Mouse (Mus musculus) monocyte, adult 5-6 weeks (primary cell): ENCODE measurements around the gene Hint3. TPM values are rescaled to one million over a fixed set of nuclear protein-coding genes. Genes with fewer than 3 reads are reported as not detected.
A peak's percentile ranks its signal among the peaks of the same experiment; 100 is the strongest.
"Not testable (repeated sequence)": the region's sequence is repeated elsewhere in the genome, so short reads cannot be mapped to it uniquely, and the experiment has no call there.

Source experiments
- ATAC-seq: fragments of 153-309, 156-312 bp; replicated peaks from 2 replicates; pipeline ENCODE4 v1.8.0; 2017; ENCODE audit warnings: mild to moderate bottlenecking; ENCODE audit not compliant: low TSS enrichment, insufficient number of reproducible peaks, severe bottlenecking, poor library complexity, low FRiP score
- total RNA-seq: library from RNA; stranded (forward); fragments of 200-1000, 200-491, 200-594 nt; gene quantifications from 3 replicates; pipeline ENCODE4 v1.2.3, GENCODE M21; 2017

Gene Hint3
- 18.7 to 22.6 TPM (median 19.9 TPM) in 3 replicates for total RNA-seq

DNA sequence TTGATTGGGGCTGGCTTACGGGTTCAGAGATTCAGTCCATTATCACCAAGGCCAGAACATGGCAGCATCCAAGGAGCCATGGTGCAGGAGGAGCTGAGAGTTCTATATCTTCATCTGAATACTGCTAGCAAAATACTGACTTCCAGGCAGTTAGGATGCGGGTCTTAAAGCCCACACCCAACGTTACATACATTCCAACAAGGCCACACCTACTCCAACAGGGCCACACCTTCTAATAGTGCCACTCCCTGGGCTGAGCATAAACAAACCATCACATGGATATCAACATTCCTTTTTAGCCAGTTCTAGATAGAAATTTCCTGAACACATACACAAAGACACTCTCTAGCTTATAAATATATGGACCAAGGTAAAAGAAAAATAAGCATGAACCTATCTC is at the start of gene Hint3:
Gene Hint3 (minus strand): TSS at position 120 of the 400 bp plus-strand sequence.
- no peak for ATAC-seq

DNA sequence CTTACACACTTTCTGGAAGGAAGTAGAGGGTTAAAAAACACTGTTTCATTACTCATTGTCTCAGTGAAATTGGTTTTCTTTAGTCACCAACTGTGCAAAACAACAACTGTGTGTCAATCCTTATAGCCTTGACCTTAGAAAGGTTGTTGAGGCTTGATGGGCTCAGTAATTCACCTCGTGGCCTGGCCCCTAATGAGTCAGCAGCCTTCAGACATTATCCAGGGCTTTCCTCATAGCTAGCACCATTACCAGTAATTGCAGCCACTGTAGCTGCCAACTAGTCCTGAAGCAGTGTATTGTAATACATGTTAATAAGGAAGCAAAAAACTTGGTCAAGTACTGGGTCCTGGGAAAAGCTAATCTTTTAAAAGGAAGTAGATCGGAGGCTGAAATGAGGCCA is 48.6 kb upstream of the Hint3 start:
- no peak for ATAC-seq

DNA sequence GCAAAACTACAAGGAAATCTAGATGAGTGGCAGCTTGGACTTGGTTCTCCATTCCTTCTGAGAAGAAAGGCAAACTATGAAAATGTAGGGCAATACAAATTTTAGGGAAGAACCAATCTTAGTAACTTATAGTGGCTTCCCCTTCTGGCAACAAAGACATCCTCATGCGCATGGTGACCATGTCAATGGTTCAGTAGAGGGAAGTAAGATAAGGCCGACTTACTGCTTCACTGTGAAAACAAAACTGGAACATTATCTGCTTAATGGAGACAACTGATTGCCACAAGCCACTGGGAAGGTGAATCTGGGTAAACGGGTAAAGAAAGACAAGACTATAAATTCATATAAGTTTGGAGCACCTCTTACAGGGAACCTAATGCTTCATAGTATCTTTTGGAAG is 45.4 kb upstream of the Hint3 start:
- no peak for ATAC-seq

GRCm38 (mm10) chr10:30666580-30666979 is 37.1 kb upstream of the Hint3 start:
- no peak for ATAC-seq

DNA sequence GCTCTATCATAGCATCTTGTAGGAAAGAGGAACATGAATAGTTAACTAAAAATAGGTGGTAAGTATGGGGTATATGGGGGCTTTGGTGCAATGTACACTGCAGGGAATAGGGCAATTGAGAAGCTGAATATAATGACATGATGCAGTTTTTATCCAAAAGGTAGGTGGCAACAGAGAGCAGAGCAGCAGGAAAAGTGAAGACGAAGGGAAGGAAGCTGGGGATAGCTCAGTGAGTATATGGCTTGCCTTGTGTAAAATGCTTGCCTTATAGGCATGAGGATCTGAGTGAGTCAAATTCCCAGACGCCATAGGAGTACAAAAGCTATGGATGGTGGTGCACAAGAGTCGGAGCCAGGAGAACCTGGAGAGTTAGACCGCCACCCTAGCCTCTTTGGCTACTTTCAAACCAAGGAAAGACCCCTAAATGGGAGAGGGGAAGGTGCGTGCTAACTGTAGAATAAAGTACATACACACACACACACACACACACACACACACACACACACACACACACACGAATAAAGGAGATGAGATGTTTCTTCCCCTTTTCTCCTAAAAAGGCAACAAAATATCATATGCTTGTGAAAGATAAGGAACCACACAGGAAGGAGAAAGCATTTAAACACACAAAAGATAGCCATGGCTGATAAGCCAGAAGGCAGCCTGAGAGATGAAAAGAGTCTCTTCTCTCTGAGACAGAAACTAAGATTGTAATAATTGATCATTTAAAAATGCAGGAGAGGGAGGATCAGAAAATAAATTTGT is 31.3 kb upstream of the Hint3 start:
- ATAC-seq, result no peak

DNA sequence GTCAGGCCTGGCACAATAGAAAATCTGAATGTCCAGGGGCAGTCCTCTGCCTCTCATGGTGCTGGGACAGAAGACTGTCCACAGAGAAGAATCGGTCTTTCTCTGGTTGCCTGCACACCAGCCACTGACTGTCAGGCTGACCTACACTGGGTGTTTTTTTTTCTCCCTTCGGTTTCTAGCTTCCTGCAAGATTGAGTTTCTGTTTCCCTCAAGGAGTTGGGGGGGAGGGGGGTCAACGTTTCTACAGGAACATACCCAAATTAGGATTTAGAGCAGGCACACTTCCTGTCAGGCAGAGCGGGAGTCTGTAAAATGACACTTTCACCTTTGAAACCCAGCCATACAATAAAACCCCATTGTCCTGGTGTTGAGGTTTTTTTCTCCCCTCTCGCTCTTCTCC is 26.2 kb upstream of the Hint3 start:
- ATAC-seq, result peak; percentile 45

DNA sequence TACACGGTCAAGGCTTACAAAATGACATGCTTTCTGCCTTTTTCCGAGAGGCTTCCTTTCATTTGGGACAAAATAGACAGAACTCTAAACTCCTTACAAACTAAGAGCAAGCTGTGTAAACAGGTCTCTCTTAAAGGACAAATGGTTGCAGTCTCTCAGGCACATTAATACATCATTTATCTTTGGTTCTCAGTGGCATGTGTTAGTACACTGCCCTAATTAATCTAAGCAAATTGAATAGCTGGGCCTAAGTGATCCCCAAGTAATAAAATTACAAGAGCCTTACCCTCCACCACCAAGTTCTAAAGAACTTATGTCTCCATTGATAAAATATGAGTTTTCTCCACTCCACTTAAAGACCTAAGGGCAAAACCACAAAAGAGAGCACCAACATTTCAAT is 18.2 kb upstream of the Hint3 start:
- ATAC-seq, result no peak

DNA sequence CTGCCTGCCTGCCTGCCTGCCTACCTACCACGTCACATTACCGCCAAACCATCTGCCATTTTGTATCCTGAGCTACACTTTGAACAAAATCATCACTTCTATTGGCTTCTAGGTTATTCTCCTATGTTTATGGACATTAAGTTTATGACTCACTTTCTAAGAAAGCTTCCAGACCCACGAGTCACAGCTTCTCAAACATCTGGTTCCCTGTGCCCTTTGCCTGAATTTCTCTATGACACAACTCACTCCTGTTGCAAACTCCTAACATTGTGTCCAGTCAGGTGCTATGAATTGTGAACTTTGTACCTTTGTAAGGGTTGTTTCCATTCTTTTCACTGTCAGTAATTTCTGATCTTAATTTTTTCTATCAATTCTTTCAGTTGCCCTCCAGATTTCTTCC is 8.8 kb upstream of the Hint3 start:
- ATAC-seq, result no peak

DNA sequence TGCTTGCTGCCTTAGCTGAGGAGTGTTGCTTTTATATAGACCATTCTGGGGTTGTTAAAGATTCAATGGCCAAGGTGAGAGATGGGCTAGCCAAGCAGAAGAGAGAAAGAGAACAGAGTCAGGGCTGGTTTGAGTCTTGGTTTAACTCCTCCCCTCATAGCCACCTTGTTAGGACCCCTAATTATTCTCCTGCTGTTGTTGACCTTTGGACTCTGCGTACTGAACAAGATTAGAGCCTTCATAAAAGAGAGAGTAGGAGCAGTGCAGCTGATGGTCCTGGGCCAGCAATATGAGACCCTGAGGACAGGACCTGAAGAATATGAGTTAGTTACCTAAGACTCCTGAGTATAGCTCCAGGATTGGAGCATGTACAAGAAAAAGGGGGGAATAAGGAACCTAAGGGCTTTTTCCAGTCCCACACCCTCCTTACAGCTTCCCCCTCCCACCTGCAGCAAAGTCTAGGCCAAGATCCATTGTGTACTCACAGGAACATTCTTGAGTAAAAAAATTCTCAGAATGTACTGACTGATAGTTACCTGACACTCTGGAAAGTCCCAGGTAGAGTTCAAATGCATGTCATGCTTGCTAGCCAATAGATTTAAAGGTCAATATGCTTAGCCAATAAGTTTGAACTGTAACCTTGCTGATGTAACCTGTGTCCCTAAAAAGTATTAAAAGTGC is 7.2 kb upstream of the Hint3 start:
- not testable (repeated sequence) for ATAC-seq

- ATAC-seq, result no peak
Measured at GRCm38 (mm10) chr10:30632718-30633117, 3.3 kb upstream of the Hint3 start.

DNA sequence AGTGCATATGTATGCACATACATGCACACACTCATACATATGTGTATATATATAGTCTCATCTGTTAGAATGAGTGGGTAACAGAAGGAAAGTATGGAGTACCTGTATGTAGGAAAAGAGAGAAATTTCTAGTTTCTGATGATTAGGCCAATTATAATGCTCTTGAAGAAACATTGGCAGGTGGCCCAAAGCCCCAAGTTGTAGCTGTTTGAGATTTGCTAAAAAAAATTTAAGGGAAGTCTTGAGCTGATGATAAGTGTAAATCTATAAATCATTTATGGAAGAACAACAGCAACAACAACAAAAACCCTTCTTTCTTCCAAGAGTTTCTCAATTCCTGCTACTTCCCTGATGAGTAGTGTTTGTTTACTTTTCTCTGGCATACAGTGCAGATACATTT is 545 bp upstream of the Hint3 start:
- no peak for ATAC-seq

DNA sequence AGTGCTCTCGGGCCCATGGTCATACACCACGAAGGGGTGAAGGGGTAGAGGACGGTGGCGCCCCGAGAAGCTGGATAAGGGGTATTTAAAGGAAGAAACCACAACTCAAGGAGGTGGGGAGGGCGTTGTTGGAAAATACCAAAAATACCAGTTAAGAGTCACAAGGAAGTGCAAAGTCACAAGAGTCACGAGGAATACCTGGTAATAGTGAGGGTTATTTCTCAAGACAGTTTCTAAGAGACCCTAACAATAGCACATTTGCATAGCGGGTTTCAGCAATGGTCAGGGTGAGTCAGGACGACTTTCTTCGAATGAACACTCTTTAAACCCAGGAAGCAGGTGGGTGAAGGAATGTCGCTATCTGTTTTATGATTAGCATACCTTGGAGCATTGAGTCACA is 988 bp downstream of the Hint3 start:
- ATAC-seq, result not testable (repeated sequence)

DNA sequence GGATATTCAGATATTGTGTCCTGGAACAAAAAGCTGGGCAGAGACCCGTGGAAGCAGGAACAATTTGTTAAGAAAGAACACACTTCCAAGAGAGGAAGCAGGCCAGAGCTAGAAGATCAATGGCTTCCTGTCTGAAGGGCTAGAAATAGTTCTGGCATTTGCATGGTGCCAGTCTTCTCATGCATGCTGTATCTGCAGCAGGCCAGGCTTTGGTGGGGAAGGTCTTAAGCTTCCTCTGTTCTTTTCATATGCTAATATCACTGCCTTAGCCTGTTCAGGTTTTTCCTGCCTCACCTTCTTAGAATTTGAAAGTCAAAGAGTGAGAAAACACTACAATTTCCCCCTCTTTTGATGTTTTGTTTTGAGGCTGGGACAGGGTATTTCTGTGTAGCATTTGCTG is 1.9 kb downstream of the Hint3 start:
- no peak for ATAC-seq

DNA sequence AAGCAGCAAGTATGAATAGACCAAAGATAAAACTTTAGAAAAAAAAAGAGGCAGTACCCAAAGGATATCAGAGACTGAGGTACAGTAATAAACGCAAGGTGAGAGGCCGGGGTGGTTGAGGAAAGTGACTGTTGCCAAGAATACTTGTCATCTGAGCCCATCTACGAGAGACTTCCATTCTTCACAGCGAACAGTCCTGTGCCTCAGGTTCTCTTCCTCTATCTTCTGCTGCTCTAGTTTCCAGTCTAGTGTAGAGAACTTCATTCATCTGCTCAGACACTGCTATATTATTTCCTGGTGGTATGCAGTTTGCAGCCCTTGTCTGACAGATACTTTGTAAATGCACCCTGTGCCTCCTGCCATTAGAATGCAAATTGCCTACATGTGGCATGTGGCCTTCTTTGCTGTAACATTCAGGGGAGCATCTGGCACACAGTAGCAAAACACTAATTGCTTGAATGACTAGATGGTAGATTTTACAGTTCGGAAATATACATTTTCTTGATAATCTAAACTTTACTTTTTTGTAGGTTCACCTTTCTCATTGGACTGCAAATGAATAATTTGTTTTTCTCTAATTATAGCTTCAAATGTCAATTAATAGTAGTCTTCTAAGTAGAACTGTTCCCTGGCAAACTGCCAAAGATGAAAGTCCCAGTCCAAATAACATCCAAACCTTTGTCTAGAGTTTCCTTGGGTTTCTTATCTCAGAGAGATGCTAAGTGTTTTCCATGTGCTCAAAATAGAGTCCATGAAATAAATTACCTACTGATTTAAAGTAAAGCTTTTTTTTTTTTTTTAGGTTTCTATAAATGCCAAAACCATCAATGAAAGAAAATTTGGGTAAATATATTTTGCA is 5.0 kb downstream of the Hint3 start:
- no peak for ATAC-seq

GRCm38 (mm10) chr10:30622928-30623327 is 6.5 kb downstream of the Hint3 start:
- ATAC-seq, result no peak

DNA sequence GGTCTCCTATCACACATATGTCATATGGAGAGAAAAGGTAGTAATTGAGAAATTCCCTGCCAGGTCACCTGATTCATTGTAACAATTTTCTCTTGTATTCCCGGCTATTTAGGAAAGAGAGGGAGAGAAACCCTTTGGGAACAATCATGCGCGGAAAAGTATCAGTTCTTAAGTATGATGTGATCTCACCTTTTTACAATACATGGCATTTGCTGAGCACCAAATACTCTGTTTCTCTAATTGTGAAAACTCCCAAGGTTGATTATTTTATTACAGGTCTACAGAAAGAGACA is 10.6 kb downstream of the Hint3 start:
- ATAC-seq, result no peak

DNA sequence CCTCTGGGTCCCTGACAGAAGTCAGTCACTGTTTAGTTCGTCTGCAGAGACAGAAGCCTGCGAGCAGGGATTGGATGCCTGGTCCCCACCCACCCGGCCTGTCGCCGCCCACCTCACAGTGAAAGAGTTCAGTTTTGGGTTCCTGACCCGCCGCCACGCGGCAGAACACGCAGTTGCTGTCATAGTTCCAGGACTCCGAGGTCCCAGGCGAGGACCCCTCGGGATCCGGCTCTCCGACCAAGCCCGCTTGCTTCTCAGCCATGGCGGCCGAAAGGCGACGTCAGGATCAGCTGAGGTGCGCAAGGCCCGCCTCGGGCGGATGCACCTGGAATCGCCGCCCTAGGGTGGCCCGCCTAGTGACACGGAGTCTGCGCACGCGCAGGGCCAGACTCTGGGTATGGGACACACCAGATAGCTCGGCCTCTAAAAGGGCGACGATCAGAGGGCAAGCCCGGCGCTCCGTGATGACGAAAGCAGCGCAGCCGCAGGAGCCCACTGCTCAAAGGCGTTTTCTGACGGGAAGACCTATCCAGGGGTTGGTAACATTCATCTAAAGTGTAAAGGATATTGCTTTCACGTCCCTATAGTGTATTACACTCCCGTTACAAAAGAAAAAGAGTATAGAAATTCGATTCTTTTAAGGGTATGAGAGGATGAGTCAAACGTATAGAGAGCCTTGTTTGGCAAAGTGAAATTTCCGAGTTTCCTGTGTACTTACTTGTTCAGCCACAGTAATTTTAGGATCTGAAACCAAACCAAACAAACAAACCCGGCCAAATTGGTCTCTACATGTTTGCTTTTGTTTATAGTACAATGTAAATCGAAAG is 11.1 kb downstream of the Hint3 start:
- peak; percentile 97 for ATAC-seq

GRCm38 (mm10) chr10:30613039-30613438 is 16.4 kb downstream of the Hint3 start:
- ATAC-seq, result no peak

- ATAC-seq, result no peak
Measured at GRCm38 (mm10) chr10:30609614-30610013, 19.8 kb downstream of the Hint3 start.
